ENCODE assay signal across 11 mouse cellular contexts in the genomic region with DNA sequence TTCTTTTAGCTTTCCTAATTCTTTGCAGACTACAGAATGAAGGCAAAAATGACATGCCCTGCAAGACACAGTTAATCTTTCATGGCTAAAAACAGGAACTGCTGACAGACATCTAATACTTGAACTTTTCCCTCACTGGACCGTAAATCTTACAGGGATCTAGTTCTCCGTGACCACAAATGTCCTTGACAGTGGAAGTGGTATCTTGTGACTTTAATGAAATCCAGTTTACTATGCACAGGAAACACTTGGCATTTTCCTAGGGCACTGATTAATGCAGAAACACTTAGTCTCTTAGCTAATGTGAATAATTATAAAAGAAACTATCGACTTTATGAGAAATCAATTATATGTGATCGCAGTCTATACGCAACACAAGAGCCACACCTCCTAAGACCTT.
"Had no signal": no experiment of that assay in that cellular context is flagged by ENCODE, and none has a peak within 500 bp of the region (broad histone marks: within the 10 kb centered on the region; RNA-seq: fewer than 3 reads in every experiment).

No protein-coding gene starts in this region.

- H3K4me3 ChIP-seq: limb, embryonic 13.5 days; neural tube, embryonic 12.5 days had no signal

- H3K36me3 ChIP-seq: limb, embryonic 13.5 days; neural tube, embryonic 12.5 days had no signal

- H3K4me1 ChIP-seq: limb, embryonic 13.5 days; neural tube, embryonic 12.5 days had no signal

- H3K27me3 ChIP-seq: limb, embryonic 13.5 days; neural tube, embryonic 12.5 days had no signal

- H3K9me3 ChIP-seq: limb, embryonic 13.5 days; neural tube, embryonic 12.5 days had no signal

- ATAC-seq: intestine, embryonic 16.5 days had no signal

- H3K9ac ChIP-seq: limb, embryonic 13.5 days; liver, embryonic 14.5 days; neural tube, embryonic 12.5 days had no signal

- H3K4me2 ChIP-seq: limb, embryonic 13.5 days; neural tube, embryonic 12.5 days had no signal

- DNase-seq: kidney, postnatal 10 days; layer of hippocampus, adult 9-11 months; layer of hippocampus, postnatal 36 days; lung, adult 18-20 months; midbrain, embryonic 14.5 days; thymus, adult 18-20 months; thymus, postnatal 14 days had no signal

- H3K27ac ChIP-seq: limb, embryonic 13.5 days; liver, embryonic 14.5 days; neural tube, embryonic 12.5 days had no signal
